Mouse (Mus musculus) hindbrain, embryonic 15.5 days (tissue): ENCODE measurements around the gene Prss41. TPM values are rescaled to one million over a fixed set of nuclear protein-coding genes. Genes with fewer than 3 reads are reported as not detected.
A peak's percentile ranks its signal among the peaks of the same experiment; 100 is the strongest.

ENCODE experiments used
- ATAC-seq: fragments of 200-750 bp; cut with Nextera tagmentation; 2 replicates; pipeline ENCODE4 v1.8.0; 2017; ENCODE audit warnings: low read depth, moderate number of reproducible peaks, moderate TSS enrichment; ENCODE audit not compliant: low FRiP score
- H3K27ac ChIP-seq: fragments of 300-500 bp; sonication (generic); replicated peaks from 2 replicates; pipeline ENCODE4 v1.5.1; 2015; ENCODE audit warnings: mild to moderate bottlenecking, inconsistent platforms
- H3K27me3 ChIP-seq: fragments of 300-500 bp; sonication (generic); 2 replicates; pipeline ENCODE4 v1.6.1; 2015; ENCODE audit warnings: control low read depth, inconsistent platforms
- H3K36me3 ChIP-seq: fragments of 300-500 bp; sonication (generic); 2 replicates; pipeline ENCODE4 v1.6.1; 2015; ENCODE audit warnings: control low read depth, inconsistent platforms
- H3K4me1 ChIP-seq: fragments of 300-500 bp; sonication (generic); replicated peaks from 2 replicates; pipeline ENCODE4 v1.6.1; 2015; ENCODE audit warnings: control low read depth, inconsistent platforms
- H3K4me2 ChIP-seq: fragments of 300-500 bp; sonication (generic); 2 replicates; pipeline ENCODE4 v1.6.1; 2015; ENCODE audit warnings: moderate library complexity, mild to moderate bottlenecking, inconsistent platforms
- H3K4me3 ChIP-seq: fragments of 300-500 bp; sonication (generic); 2 replicates; pipeline ENCODE4 v1.5.1; 2015; ENCODE audit warnings: mild to moderate bottlenecking, inconsistent platforms
- H3K9ac ChIP-seq: fragments of 300-500 bp; sonication (generic); 2 replicates; pipeline ENCODE4 v1.6.1; 2015; ENCODE audit warnings: inconsistent platforms
- H3K9me3 ChIP-seq: fragments of 300-500 bp; sonication (generic); 2 replicates; pipeline ENCODE4 v1.6.1; 2016; ENCODE audit warnings: control low read depth, inconsistent platforms
- WGBS: fragments of 180-500 bp; shearing (Covaris S2); methylation state at CpG from one replicate; pipeline ENCODE4 v1.1.7; 2015; 5-methylcytosine and 5-hydroxymethylcytosine counted together
- polyA plus RNA-seq: library from polyadenylated mRNA; unstranded; fragments of >200 nt; fragmentation: Nextera tagmentation; extraction: Ambion mirVana; gene quantifications from 2 replicates; pipeline ENCODE4 v1.2.1, GENCODE M21; 2015

The Prss41 gene
- polyA plus RNA-seq, 1 experiment from 2014 or later = 1.3 TPM

DNA sequence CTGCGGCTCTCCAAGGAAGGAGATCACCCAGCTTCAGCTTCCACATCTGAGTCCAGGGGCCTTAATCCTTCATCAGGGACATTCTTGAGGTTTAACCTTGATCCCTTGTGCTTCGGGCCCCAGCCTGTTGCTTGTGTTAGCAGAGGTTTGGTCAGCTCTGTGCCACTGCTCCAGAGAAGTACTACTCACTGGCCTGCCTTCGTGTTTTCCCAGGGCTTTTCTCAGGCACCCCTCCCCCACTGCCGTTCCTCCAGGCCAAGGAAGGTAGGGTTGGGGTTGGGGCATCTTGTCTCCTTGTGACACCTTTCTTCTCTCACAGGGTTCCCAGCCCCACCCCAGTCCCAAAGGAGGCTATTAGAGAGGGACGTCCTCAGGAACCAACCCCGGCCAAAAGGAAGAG is 21.9 kb downstream of the Prss41 start:
- Histone ChIP-seq H3K27ac (no peak overlapping the region), H3K27me3 (no peaks in the 10 kb centered on the region), H3K9ac (no peak overlapping the region), H3K36me3 (peaks cover 94% of the 10 kb centered on the region), H3K4me3 (no peak overlapping the region), H3K4me1 (peaks cover 7% of the 10 kb centered on the region), H3K9me3 (peaks cover 13% of the 10 kb centered on the region), H3K4me2 (no peak overlapping the region)
- WGBS = 89% methylated on average over 6 of the region's 6 CpGs
- ATAC-seq = no peak

DNA sequence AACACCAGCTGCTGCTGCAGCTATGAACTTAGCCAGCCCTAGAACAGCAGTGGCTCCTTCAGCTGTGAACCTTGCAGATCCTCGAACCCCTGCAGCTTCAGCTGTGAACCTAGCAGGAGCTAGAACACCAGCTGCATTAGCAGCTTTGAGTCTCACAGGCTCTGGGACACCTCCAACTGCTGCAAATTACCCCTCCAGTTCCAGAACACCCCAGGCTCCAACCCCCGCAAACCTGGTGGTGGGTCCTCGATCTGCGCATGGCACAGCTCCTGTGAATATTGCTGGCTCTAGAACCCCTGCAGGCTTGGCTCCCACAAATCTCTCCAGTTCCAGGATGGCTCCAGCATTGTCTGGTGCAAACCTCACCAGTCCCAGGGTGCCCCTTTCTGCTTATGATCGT is 23.2 kb downstream of the Prss41 start:
- no peak overlapping the region for H3K27ac ChIP-seq
- H3K9me3 ChIP-seq = peaks cover 13% of the 10 kb centered on the region
- no peak overlapping the region for H3K4me3 ChIP-seq
- H3K27me3 ChIP-seq = no peaks in the 10 kb centered on the region
- no peak overlapping the region for H3K4me2 ChIP-seq
- H3K36me3 ChIP-seq = peaks cover 95% of the 10 kb centered on the region
- ATAC-seq = no peak
- H3K4me1 ChIP-seq = no peaks in the 10 kb centered on the region
- H3K9ac ChIP-seq = no peak overlapping the region
- WGBS = 96% methylated on average over 5 of the region's 5 CpGs

DNA sequence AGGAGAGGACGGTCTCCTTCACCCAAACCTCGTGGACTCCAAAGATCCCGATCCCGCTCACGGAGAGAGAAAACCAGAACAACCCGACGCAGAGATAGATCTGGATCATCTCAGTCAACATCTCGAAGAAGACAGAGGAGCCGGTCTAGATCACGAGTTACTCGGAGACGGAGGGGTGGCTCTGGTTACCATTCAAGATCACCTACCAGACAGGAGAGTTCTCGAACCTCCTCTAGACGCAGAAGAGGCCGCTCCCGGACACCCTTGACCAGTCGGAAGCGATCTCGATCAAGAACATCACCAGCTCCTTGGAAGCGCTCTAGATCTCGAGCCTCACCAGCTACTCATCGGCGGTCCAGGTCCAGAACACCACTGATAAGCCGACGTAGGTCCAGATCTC is 24.7 kb downstream of the Prss41 start:
- no peaks in the 10 kb centered on the region for H3K27me3 ChIP-seq
- H3K4me3 ChIP-seq = no peak overlapping the region
- no peak for ATAC-seq
- no peak overlapping the region for H3K9ac ChIP-seq
- H3K4me1 ChIP-seq = no peaks in the 10 kb centered on the region
- H3K36me3 ChIP-seq = peaks cover 95% of the 10 kb centered on the region
- H3K4me2 ChIP-seq = no peak overlapping the region
- 98% methylated on average over 25 of the region's 25 CpGs for WGBS
- H3K27ac ChIP-seq = no peak overlapping the region
- peaks cover 13% of the 10 kb centered on the region for H3K9me3 ChIP-seq

DNA sequence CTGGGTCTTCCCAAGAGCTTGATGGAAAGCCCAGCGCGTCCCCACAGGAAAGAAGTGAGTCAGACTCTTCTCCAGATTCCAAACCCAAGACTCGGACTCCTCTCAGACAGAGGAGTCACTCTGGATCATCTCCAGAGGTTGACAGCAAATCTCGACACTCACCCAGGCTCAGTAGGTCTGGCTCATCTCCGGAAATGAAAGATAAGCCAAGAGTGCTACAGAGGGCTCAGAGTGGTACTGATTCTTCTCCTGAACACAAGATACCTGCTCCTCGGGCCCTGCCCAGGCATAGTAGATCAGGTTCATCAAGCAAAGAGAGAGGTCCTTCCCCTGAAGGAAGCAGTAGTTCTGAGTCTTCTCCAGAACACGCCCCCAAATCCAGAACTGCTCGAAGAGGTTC is 25.4 kb downstream of the Prss41 start:
- WGBS = over 99% methylated on average over 8 of the region's 8 CpGs
- no peak overlapping the region for H3K9ac ChIP-seq
- H3K4me2 ChIP-seq = no peak overlapping the region
- H3K4me1 ChIP-seq = no peaks in the 10 kb centered on the region
- peaks cover 95% of the 10 kb centered on the region for H3K36me3 ChIP-seq
- no peak for ATAC-seq
- H3K4me3 ChIP-seq = no peak overlapping the region
- H3K27me3 ChIP-seq = no peaks in the 10 kb centered on the region
- H3K27ac ChIP-seq = no peak overlapping the region
- peaks cover 13% of the 10 kb centered on the region for H3K9me3 ChIP-seq

DNA sequence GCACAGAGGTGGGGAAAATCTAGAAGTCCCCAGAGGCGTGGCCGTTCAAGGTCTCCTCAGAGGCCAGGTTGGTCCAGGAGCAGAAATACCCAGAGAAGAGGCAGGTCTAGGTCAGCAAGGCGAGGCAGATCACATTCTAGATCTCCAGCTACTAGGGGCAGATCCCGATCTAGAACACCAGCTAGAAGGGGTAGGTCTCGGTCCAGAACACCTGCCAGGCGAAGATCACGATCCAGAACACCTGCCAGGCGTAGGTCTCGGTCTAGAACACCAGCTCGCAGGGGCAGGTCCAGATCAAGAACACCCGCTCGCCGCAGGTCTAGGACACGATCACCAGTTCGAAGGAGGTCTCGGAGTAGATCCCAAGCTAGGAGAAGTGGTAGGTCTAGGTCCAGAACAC is 28.3 kb downstream of the Prss41 start:
- H3K27ac ChIP-seq = no peak overlapping the region
- 97% methylated on average over 16 of the region's 16 CpGs for WGBS
- no peak for ATAC-seq
- no peak overlapping the region for H3K9ac ChIP-seq
- H3K27me3 ChIP-seq = no peaks in the 10 kb centered on the region
- peaks cover 13% of the 10 kb centered on the region for H3K9me3 ChIP-seq
- no peak overlapping the region for H3K4me2 ChIP-seq
- peaks cover 95% of the 10 kb centered on the region for H3K36me3 ChIP-seq
- no peak overlapping the region for H3K4me3 ChIP-seq
- no peaks in the 10 kb centered on the region for H3K4me1 ChIP-seq

DNA sequence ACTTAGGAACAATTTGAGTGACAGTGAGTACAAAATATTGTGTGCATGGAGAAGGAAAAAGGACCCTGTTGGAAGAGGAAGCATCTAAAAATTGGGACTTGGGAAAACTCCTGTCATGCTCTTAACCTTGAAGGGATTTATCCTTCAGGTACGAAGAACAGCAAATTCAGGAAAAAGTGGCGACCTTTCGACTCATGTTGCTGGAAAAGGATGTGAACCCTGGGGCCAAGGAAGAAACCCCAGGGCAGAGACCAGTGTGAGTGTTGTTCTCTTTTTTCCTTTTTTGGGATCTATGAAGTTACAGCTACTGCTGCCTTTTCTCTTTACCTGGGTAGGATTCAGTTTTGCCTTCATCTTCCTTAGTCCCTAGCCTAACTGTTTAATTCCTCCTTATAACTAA is 36.1 kb downstream of the Prss41 start:
- Histone ChIP-seq H3K27ac (no peak overlapping the region), H3K9ac (no peak overlapping the region), H3K9me3 (no peaks in the 10 kb centered on the region), H3K4me1 (peaks cover 37% of the 10 kb centered on the region), H3K36me3 (peaks cover 50% of the 10 kb centered on the region), H3K4me3 (no peak overlapping the region), H3K27me3 (no peaks in the 10 kb centered on the region), H3K4me2 (no peak overlapping the region)
- 87% methylated on average over 3 of the region's 3 CpGs for whole genome bisulfite sequencing
- ATAC-seq = no peak

DNA sequence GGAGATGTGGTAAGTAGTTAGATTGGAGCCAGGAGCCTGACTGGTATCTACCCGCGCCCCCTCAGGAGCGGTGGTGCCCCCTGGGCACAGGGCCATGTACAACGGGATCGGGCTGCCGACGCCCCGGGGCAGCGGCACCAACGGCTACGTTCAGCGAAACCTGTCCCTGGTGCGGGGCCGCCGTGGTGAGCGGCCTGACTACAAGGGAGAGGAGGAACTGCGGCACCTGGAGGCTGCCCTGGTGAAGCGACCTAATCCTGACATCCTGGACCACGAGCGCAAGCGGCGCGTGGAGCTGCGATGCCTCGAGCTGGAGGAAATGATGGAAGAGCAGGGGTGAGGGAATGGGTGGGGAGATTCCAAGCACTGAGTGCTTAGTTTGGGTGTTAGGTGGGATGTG is 37.1 kb downstream of the Prss41 start:
- no peak for ATAC-seq

DNA sequence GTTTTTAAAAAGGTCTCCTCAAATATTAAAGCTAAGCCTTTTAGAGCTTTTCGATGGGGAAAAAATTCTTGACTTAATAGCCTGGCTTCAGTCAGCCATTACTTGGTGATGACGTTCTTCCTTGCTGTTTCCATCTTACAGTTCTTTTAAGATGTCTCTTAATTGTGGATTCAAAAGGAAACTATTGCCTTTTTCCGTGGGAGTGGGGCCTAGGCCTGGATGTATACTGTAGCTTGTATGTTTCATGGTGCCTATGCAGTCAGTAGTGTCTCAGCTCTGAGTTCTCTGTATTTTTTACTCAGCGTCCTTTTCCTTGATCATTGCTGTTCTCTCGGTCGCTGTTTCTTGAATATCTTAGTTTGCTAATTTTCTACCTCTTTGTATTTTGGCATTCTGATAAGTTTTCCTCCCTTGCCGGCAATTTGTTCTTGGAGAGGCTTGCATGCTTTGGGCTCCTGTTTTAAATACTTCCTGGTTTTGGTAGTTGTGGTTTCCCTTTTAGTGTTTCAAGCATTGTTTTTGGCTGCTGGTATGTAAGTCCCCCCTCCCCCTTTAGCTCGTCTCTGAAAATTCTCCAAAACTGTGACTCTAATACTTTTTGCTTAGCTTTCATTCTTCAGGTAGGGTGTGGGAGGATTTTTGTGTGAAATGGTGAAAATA is 39.4 kb downstream of the Prss41 start:
- Histone ChIP-seq H3K4me1 (peaks cover 41% of the 10 kb centered on the region), H3K27ac (0 out of 2 replicates have a peak overlapping the region, but pooled peaks have one; percentile 99)

More for the DNA sequence above, 37.1 kb downstream of the Prss41 start:
- Histone ChIP-seq H3K4me1 (peaks cover 41% of the 10 kb centered on the region), H3K9ac (0 out of 2 replicates have a peak overlapping the region, but pooled peaks have one; percentile 11), H3K27me3 (no peaks in the 10 kb centered on the region), H3K4me2 (peak overlapping the region; percentile 28), H3K36me3 (peaks cover 40% of the 10 kb centered on the region), H3K27ac (no peak overlapping the region), H3K9me3 (no peaks in the 10 kb centered on the region), H3K4me3 (no peak overlapping the region)
- WGBS = 82% methylated on average over 25 of the region's 25 CpGs

DNA sequence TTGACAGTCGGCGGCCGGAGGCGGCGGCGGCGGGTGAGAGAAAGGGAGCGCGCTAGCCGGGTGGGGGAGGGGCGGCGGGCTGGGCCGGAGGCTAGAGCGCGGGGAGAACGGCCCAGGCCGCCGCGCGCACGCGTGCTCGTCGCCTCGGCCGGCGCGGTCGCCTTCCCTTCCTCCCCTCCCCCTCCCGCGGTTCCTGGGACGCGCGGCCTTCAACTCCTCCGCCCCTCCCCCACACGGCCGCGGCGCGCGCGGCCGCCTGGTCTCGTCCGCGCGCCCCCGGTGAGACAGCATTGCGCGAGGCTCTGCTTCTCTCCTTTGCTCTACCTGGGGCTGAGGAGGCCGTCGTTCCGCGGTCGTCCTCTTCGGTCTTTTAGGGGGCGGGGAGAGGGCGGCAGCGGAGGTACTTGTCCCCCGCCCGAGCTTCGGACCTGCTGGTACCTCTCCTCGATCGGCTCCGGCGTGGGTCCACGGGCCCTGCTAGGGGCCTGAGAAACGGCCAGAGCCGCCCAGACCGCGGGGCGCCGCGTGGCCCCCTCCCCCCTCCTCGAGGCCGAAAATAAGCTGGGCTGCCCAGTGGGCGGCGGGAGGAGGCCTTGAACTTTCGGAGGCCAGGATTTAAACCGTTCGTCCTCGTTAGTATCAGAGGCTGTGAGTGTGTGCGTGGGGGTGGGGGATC is 40.5 kb downstream of the Prss41 start:
- peak; percentile 59 for ATAC-seq
- peak overlapping the region; percentile 88 for H3K9ac ChIP-seq
- H3K36me3 ChIP-seq = peaks cover 7% of the 10 kb centered on the region
- H3K4me3 ChIP-seq = peak overlapping the region; percentile 84
- under 1% methylated on average over 65 of the region's 83 CpGs for WGBS
- H3K27me3 ChIP-seq = no peaks in the 10 kb centered on the region
- H3K9me3 ChIP-seq = no peaks in the 10 kb centered on the region
- H3K4me1 ChIP-seq = peaks cover 41% of the 10 kb centered on the region
- H3K27ac ChIP-seq = peak overlapping the region; percentile 99
- peak overlapping the region; percentile 85 for H3K4me2 ChIP-seq

More for the DNA sequence above, 39.4 kb downstream of the Prss41 start:
- peak overlapping the region; percentile 88 for H3K9ac ChIP-seq
- WGBS = 6% methylated on average over 8 of the region's 8 CpGs
- peak overlapping the region; percentile 85 for H3K4me2 ChIP-seq
- peaks cover 17% of the 10 kb centered on the region for H3K36me3 ChIP-seq
- no peaks in the 10 kb centered on the region for H3K27me3 ChIP-seq
- H3K4me3 ChIP-seq = peak overlapping the region; percentile 84
- no peaks in the 10 kb centered on the region for H3K9me3 ChIP-seq
- ATAC-seq = no peak

DNA sequence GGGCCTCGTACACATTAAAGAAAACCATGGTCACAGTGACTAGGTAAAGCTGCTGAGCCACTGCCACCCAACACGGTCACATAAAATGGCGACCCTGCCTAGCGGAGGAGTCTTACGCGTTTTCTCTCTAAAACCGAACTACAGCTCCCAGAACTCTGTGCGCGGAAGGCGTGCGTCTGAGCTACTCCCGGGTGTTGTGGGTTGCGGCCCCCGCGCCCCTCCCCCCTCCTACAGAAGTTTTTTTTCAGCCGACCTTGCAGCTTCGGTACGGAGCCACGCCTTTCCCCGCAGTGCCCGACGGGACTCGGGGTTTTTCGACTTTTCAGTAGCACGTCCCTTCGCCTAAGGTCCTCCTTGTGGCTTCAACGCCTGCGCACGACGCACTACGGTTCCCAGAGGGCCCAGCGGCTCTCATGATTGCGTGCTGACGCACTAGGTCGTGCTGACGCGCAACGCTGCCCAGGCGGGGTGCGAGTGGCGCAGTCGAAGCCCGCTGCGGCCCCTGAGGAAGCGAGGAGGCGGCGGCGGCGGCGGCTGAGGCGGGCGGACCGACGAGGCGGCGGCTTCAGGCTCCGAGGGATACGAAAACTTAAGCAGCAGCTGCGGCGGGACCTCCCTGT is 41.1 kb downstream of the Prss41 start:
- WGBS = under 1% methylated on average over 60 of the region's 60 CpGs
- Histone ChIP-seq H3K9ac (peak overlapping the region; percentile 88), H3K36me3 (peaks cover under 1% of the 10 kb centered on the region; the same call in 1 of the 2 replicates), H3K4me2 (peak overlapping the region; percentile 68), H3K27me3 (no peaks in the 10 kb centered on the region), H3K4me1 (peaks cover 41% of the 10 kb centered on the region), H3K4me3 (peak overlapping the region; percentile 84), H3K27ac (peak overlapping the region; percentile 99), H3K9me3 (no peaks in the 10 kb centered on the region)
- ATAC-seq = peak; percentile 98

DNA sequence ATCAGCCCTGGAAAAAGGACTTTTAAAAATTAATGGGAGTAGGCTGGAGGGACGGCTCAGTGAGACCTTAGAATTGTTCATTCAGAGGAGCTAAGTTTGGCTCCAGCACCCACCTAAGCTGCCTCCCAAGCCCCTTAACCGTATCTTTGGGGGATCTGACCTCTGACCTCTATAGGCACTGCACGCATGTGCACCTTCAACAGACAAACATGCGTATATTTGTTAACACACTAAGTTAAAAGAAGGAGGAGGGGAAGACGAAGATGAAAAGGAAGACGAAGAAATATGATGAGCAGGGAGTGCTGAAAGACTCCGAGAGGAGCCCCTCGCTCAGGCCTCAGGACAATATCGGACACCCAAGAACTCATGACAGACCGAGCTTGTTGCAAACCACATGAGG is 42.3 kb downstream of the Prss41 start:
- Histone ChIP-seq H3K4me1 (peaks cover 30% of the 10 kb centered on the region), H3K9me3 (no peaks in the 10 kb centered on the region), H3K9ac (no peak overlapping the region), H3K36me3 (0 out of 2 replicates have a peak, but pooled peaks cover 3% of the 10 kb centered on the region), H3K27ac (no peak overlapping the region), H3K27me3 (no peaks in the 10 kb centered on the region), H3K4me2 (no peak overlapping the region), H3K4me3 (no peak overlapping the region)
- no peak for ATAC-seq
- WGBS = 91% methylated on average over 10 of the region's 10 CpGs

DNA sequence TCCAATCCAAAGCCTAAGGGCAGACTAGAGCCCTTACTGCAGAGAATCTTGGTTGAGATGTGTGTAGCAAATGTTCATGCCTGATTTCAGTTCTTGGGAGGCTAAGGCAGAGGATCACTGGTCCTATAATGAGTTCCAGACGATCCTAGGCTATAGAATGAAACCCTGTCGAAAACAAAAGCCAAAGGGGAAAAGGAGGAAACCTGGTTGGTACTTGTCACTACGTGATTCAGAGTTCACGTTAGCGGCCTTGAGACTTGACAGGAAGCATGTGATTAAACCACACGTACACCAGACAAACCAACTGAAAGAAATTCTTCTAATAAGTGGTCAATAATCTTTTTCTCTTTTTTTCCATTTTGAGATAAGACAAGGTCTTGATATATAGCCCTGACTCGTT is 46.7 kb downstream of the Prss41 start:
- Histone ChIP-seq H3K9me3 (no peaks in the 10 kb centered on the region), H3K4me2 (no peak overlapping the region), H3K4me3 (no peak overlapping the region), H3K27ac (no peak overlapping the region), H3K9ac (no peak overlapping the region), H3K36me3 (0 out of 2 replicates have a peak, but pooled peaks cover 3% of the 10 kb centered on the region), H3K27me3 (no peaks in the 10 kb centered on the region), H3K4me1 (peaks cover 7% of the 10 kb centered on the region)
- 82% methylated on average over 7 of the region's 7 CpGs for WGBS
- no peak for ATAC-seq
